Mouse (Mus musculus) lung, postnatal 0 days (tissue): ENCODE results near the gene Barhl2.

Experiments used
- CTCF ChIP-seq: IDR thresholded peaks from 2 replicates; pipeline ENCODE4 v1.5.1; 2016; ENCODE audit warnings: antibody characterized with exemption, mild to moderate bottlenecking
- EP300 ChIP-seq: IDR thresholded peaks from 2 replicates; pipeline ENCODE4 v1.6.1; 2016; ENCODE audit warnings: antibody characterized with exemption, mild to moderate bottlenecking, control low read depth

DNA sequence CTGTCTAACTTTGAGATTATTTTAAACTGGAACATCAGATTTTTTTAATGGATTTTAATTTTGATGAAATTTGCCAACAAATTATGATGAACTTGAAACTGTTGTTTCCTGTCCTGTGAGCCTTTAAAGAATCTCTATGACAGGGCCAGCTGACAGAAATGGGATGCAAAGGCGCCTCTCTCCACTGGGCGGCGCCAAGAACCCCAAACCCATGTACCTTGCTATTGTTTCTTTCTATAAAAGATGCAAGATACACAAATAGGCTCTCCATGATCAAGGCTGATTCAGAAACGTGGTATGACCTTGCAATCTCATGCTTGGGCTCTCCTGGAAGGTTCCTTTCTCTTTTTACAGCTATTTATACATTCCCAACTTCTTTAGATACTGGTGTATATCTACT, 3.9 kb upstream of the Barhl2 start:
- TF ChIP-seq CTCF: peak; percentile 76
- no peak for TF ChIP-seq EP300
